Mouse (Mus musculus) liver, embryonic 14.5 days (tissue): ENCODE measurements around the gene Sephs2. TPM values are rescaled to one million over a fixed set of nuclear protein-coding genes. Genes with fewer than 3 reads are reported as not detected.
"Not testable (repeated sequence)": the region's sequence is repeated elsewhere in the genome, so short reads cannot be mapped to it uniquely, and the experiment has no call there.

ENCODE experiments used
- ATAC-seq: fragments of 200-750 bp; cut with Nextera tagmentation; 2 replicates; pipeline ENCODE4 v1.8.0; 2017; ENCODE audit warnings: moderate number of reproducible peaks, mild to moderate bottlenecking, moderate library complexity; ENCODE audit not compliant: insufficient read depth
- DNase-seq, 3 experiments: peaks; one replicate each; pipeline ENCODE4 v3.0.0-alpha.2; 2012 to 2013; ENCODE audit warnings: low read depth in 3 of 3, low spot score in 3 of 3
- H3K27ac ChIP-seq: fragments of 300-500 bp; sonication (generic); 2 replicates; pipeline ENCODE4 v1.5.1; 2014; ENCODE audit warnings: moderate library complexity, mild to moderate bottlenecking, control low read depth, inconsistent platforms
- H3K27me3 ChIP-seq: fragments of 300-500 bp; sonication (generic); 2 replicates; pipeline ENCODE4 v1.6.1; 2014; ENCODE audit warnings: mild to moderate bottlenecking, low read length, moderate library complexity; ENCODE audit not compliant: control insufficient read depth, insufficient read depth
- H3K36me3 ChIP-seq: fragments of 300-500 bp; sonication (generic); replicated peaks from 2 replicates; pipeline ENCODE4 v1.6.1; 2014; ENCODE audit warnings: low read depth; ENCODE audit not compliant: control insufficient read depth, insufficient read depth
- H3K4me1 ChIP-seq, 2 experiments: fragments of 200-500 bp in 1 of 2; fragments of 300-500 bp in 1 of 2; sonication (generic) in 1 of 2; replicated peaks; 2 replicates each; pipeline ENCODE4 v1.6.1; 2012 to 2014; ENCODE audit warnings: antibody characterized with exemption in 1 of 2, inconsistent platforms in 1 of 2, low read length in 1 of 2; ENCODE audit not compliant: control insufficient read depth in 2 of 2, insufficient read depth in 2 of 2
- H3K4me2 ChIP-seq: fragments of 300-500 bp; sonication (generic); 2 replicates; pipeline ENCODE4 v1.6.1; 2014; ENCODE audit warnings: low read depth, mild to moderate bottlenecking, control low read depth, moderate library complexity
- H3K4me3 ChIP-seq, 2 experiments: fragments of 200-500 bp in 1 of 2; fragments of 300-500 bp in 1 of 2; sonication (generic) in 1 of 2; 2 replicates each; pipeline ENCODE4 v1.5.1; 2012 to 2014; ENCODE audit warnings: low read depth in 2 of 2, low read length in 2 of 2, mild to moderate bottlenecking in 2 of 2, control low read depth in 1 of 2, inconsistent platforms in 1 of 2, moderate library complexity in 1 of 2; ENCODE audit not compliant: insufficient read depth in 1 of 2
- H3K9ac ChIP-seq: fragments of 300-500 bp; sonication (generic); replicated peaks from 2 replicates; pipeline ENCODE4 v1.6.1; 2014; ENCODE audit warnings: mild to moderate bottlenecking, control low read depth, moderate library complexity
- H3K9me3 ChIP-seq: fragments of 300-500 bp; sonication (generic); 2 replicates; pipeline ENCODE4 v1.6.1; 2016; ENCODE audit warnings: low read length, mixed read lengths; ENCODE audit not compliant: control insufficient read depth
- CTCF ChIP-seq: IDR thresholded peaks from 2 replicates; pipeline ENCODE4 v1.5.1; 2016; ENCODE audit warnings: antibody characterized with exemption, low read depth, control low read depth
- EP300 ChIP-seq: IDR thresholded peaks from 2 replicates; pipeline ENCODE4 v1.6.1; 2016; ENCODE audit warnings: antibody characterized with exemption, low read depth
- WGBS: fragments of 180-500 bp; shearing (Covaris S2); extraction: QIAGEN DNeasy Blood & Tissue Kit; methylation state at CpG from one replicate; pipeline ENCODE4 v1.1.7; 2014; ENCODE audit not compliant: insufficient replicate concordance; 5-methylcytosine and 5-hydroxymethylcytosine counted together
- polyA plus RNA-seq, 2 experiments: library from polyadenylated mRNA; depleted of rRNA in 1 of 2; stranded (reverse) in 1 of 2; unstranded in 1 of 2; fragments of >200 nt; fragmentation: Nextera tagmentation in 1 of 2; extraction: Ambion mirVana in 1 of 2; gene quantifications; 2 replicates each; pipeline versions ENCODE4 v1.2.1 to v1.2.3; 2012 to 2014

Sephs2 gene
- polyA plus RNA-seq, 2 experiments: 44.9 to 143 TPM

DNA sequence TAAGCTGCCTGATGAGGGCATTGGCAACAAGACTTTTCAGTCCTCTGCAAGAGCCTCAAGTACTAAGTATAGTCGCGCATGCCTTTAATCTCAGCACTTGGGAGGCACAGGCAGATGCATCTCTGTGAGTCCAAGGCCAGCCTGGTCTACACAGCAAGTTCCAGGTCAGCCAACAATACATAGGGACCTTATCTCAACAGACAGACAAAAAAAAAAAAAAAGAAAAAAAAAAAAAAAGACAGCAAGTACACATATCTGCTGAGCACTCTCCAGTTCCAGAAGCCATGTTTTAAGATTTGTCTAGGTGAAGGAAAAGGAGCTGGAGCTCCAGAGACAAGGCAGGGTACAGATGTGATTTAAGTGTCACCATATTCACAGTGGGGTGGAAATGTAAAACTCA lies 17.9 kb downstream of the Sephs2 start:
- H3K9me3 ChIP-seq: no peaks in the 10 kb centered on the region
- H3K4me3 ChIP-seq: no peak overlapping the region
- no peaks in the 10 kb centered on the region for H3K36me3 ChIP-seq
- no peak overlapping the region for H3K9ac ChIP-seq
- no peak overlapping the region for H3K4me2 ChIP-seq
- H3K27ac ChIP-seq: no peak overlapping the region
- TF ChIP-seq CTCF: no peak
- TF ChIP-seq EP300: no peak
- peaks cover 16 to 28% of the 10 kb centered on the region in 2 experiments for H3K4me1 ChIP-seq
- DNase-seq (no peak), ATAC-seq (no peak)
- H3K27me3 ChIP-seq: no peaks in the 10 kb centered on the region
- 33% methylated on average over 2 of the region's 2 CpGs for WGBS

DNA sequence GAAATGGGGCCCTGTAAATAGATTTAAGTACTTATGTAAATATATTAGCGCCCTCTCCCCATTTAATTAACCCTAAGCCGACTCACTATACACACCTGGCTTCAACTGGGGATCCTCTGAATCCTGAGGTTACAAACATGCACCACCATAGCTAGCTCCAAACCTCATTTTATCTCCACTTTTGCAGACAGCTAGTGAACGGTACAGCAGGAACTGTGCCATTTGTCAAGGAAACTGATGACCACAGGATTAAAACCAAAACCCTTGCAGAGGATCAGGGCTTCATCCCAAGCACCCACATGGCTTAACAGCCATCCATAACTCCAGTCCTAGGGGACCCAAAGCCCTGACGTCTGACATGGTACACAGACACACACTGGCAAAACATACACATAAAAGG lies 18.8 kb downstream of the Sephs2 start:
- TF ChIP-seq EP300: no peak
- no peak for TF ChIP-seq CTCF
- Histone ChIP-seq H3K9me3 (no peaks in the 10 kb centered on the region), H3K27me3 (no peaks in the 10 kb centered on the region), H3K4me3 (peak overlapping the region in 1 of 2 experiments; percentile 64; a peak in 2 of 4 replicates), H3K27ac (peak overlapping the region; percentile 89), H3K9ac (peak overlapping the region; percentile 78), H3K4me1 (peaks cover 14 to 27% of the 10 kb centered on the region in 2 experiments), H3K36me3 (no peaks in the 10 kb centered on the region), H3K4me2 (peak overlapping the region; percentile 92)
- 13% methylated on average over 4 of the region's 4 CpGs for WGBS
- DNase-seq (no peak), ATAC-seq (no peak)

GRCm38 (mm10) chr7:127253821-127254769 lies 19.8 kb downstream of the Sephs2 start:
- Histone ChIP-seq H3K4me2 (peak overlapping the region; percentile 92), H3K4me3 (peak overlapping the region; percentile 62 to 64), H3K9ac (peak overlapping the region; percentile 78), H3K27ac (peak overlapping the region; percentile 89), H3K36me3 (no peaks in the 10 kb centered on the region), H3K9me3 (no peaks in the 10 kb centered on the region), H3K27me3 (no peaks in the 10 kb centered on the region), H3K4me1 (peaks cover 12 to 24% of the 10 kb centered on the region in 2 experiments)
- TF ChIP-seq EP300: no peak
- TF ChIP-seq CTCF: no peak
- under 1% methylated on average over 136 of the region's 136 CpGs for WGBS
- peak; percentile 91 for ATAC-seq
- DNase-seq: peak; percentile 93 to 95 (median 93)

GRCm38 (mm10) chr7:127253341-127253740 lies 20.5 kb downstream of the Sephs2 start:
- ATAC-seq (no peak), DNase-seq (no peak)
- TF ChIP-seq EP300 (no peak), CTCF (no peak)
- Histone ChIP-seq H3K4me2 (peak overlapping the region; percentile 92), H3K4me3 (peak overlapping the region; percentile 62 to 64), H3K9ac (peak overlapping the region; percentile 64), H3K36me3 (no peaks in the 10 kb centered on the region), H3K27me3 (no peaks in the 10 kb centered on the region), H3K4me1 (peaks cover 12 to 24% of the 10 kb centered on the region in 2 experiments), H3K9me3 (no peaks in the 10 kb centered on the region), H3K27ac (no peak overlapping the region)
- WGBS: 62% methylated on average over 6 of the region's 6 CpGs

- Histone ChIP-seq H3K27me3 (no peaks in the 10 kb centered on the region), H3K4me2 (no peak overlapping the region), H3K36me3 (no peaks in the 10 kb centered on the region), H3K9me3 (no peaks in the 10 kb centered on the region), H3K9ac (no peak overlapping the region), H3K4me3 (no peak overlapping the region), H3K4me1 (peaks cover 12 to 24% of the 10 kb centered on the region in 2 experiments), H3K27ac (peak overlapping the region; percentile 21)
- DNase-seq (no peak), ATAC-seq (no peak)
- 59% methylated on average over 2 of the region's 2 CpGs for WGBS
- TF ChIP-seq CTCF: peak; percentile 77
- no peak for TF ChIP-seq EP300
Measured at GRCm38 (mm10) chr7:127252414-127252813, 21.4 kb downstream of the Sephs2 start.

DNA sequence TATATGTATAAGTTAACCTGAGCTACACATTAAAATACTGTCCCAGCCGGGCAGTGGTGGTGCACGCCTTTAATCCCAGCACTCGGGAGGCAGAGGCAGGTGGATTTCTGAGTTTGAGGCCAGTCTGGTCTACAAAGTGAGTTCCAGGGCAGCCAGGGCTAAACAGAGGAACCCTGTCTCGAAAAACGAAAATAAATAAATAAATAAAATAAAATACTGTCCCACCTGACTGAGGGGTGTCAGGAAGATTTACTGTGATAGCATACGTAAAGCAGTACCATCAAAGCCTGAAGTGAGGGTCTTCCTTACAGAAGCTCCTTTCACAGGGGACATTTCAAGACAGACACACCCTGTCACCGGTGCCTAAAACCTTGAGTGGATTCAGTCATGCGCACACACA lies 23.3 kb downstream of the Sephs2 start:
- 77% methylated on average over 8 of the region's 8 CpGs for WGBS

More for the DNA sequence above, 23.3 kb downstream of the Sephs2 start:
- not testable (repeated sequence) for H3K9me3 ChIP-seq, H3K9ac ChIP-seq, H3K4me3 ChIP-seq, DNase-seq, ATAC-seq, H3K4me2 ChIP-seq, H3K27me3 ChIP-seq, H3K27ac ChIP-seq, H3K36me3 ChIP-seq
- peaks cover 10 to 25% of the 10 kb centered on the region in 2 experiments for H3K4me1 ChIP-seq
